Mouse (Mus musculus) left cerebral cortex, postnatal 10 days (tissue): ENCODE measurements around the gene Nudcd3. TPM values are rescaled to one million over a fixed set of nuclear protein-coding genes. Genes with fewer than 3 reads are reported as not detected.

ENCODE experiments used
- DNase-seq, 2 experiments: peaks; one replicate each; pipeline ENCODE4 v3.0.0; 2021 to 2022; ENCODE audit warnings: low spot score in 2 of 2, mixed read lengths in 1 of 2; ENCODE audit errors: extremely low spot score in 1 of 2
- intact Hi-C: fragments of 180-260 bp; cut with DNase I; formaldehyde crosslinking; loops from one replicate; pipeline ENCODE4 v1.15.1; 2025
- total RNA-seq, 2 experiments: library from RNA; stranded (reverse); gene quantifications; 2 replicates each; pipeline ENCODE4 v1.2.3; 2021

The Nudcd3 gene
- total RNA-seq, 2 experiments from 2014 or later = 125 to 131 TPM

- DNase-seq = peak; percentile 65 to 66
- intact Hi-C loops = no loop called here
Measured at GRCm38 (mm10) chr11:6075618-6076066, 124.6 kb downstream of the Nudcd3 start.

GRCm38 (mm10) chr11:6068181-6068957, 131.8 kb downstream of the Nudcd3 start:
- intact Hi-C loops = loop anchor here (5.0 kb wide), 1 partner anchor 49 kb away; no protein-coding TSS in a partner anchor
- no peak for DNase-seq

- intact Hi-C loops = loop anchor here (5.0 kb wide), 1 partner anchor 50 kb away; no protein-coding TSS in a partner anchor
- no peak for DNase-seq
Measured at GRCm38 (mm10) chr11:6067160-6067559, 133.1 kb downstream of the Nudcd3 start.

- no peak for DNase-seq
Measured at GRCm38 (mm10) chr11:6066176-6066575, 134.0 kb downstream of the Nudcd3 start, which contains the start of gene Camk2b. TSS of gene Camk2b (minus strand) at chr11:6066362.

GRCm38 (mm10) chr11:6065551-6066121, 134.6 kb downstream of the Nudcd3 start:
- intact Hi-C loops = loop anchor here (5.0 kb wide), 1 partner anchor 52 kb away; no protein-coding TSS in a partner anchor

More at GRCm38 (mm10) chr11:6066176-6066575, 134.0 kb downstream of the Nudcd3 start, which contains the start of gene Camk2b:
- intact Hi-C loops = loop anchor here (5.0 kb wide), 1 partner anchor 51 kb away; no protein-coding TSS in a partner anchor

DNA sequence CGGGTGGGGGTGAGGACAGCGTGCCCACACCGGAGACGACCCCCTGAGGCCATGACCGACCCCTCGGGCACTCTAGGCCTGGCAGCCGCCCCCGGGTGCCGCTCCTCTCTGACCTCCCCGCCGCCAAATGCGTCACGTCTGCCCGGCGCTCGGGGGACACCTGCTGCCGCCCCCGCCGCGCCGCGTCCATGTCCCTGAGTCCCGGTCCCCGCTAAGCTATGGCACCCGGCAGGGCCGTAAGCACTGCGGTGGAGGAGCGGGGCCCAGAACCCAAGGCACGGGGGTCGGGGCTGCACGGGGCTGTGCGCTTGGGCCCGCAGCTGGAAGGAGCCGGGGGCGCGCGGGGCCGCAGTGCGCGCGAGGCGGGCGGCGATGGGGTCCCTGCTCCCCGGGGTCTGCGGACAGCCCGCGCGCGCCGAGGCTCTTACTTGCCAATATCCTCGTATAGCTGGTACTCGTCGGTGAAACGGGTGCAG, 135.1 kb downstream of the Nudcd3 start:
- DNase-seq = peak in 1 of 2 experiments; percentile 67
- intact Hi-C loops = loop anchor here (5.0 kb wide), 1 partner anchor 52 kb away; no protein-coding TSS in a partner anchor

More at GRCm38 (mm10) chr11:6065551-6066121, 134.6 kb downstream of the Nudcd3 start:
- DNase-seq = peak in 1 of 2 experiments; percentile 84

DNA sequence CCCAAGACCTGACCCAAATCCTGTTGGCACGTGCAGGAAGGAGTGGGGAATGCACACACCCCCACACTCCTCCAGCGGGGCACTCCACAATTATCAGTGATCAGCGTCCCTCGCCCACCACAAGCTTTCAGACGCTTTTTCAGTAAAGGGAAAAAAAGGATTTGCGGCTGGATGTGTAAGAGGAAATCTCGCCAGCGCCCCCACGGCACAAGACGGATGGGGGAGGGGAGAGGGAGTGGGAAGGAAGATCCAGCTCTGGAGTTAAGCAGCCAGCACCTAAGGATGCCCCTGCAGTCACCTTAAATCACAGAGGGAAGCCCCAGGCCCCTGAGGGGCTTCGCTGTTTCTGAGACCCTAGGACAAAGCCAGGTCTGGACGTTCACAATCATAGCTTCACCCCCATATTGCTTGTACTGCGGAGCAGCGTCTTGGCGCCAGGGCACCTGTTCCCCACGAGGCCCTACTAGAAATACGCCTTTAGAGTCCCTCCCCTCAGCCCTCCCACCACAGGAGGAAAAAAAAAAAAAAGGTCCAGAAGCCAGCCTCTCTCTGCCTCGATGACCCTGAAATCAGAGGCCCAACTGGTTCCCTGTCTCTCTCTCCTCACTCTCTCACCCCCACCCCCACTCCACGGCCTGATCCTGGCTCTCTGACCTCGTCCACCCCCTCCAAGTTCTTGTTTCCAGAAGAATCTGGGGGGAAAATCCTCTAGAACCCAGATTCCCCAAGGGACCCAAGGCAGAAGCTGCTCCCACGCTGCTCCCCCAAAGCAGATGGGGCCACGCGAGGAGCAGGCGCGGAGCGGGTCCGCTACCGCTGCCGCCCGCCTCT, 135.8 kb downstream of the Nudcd3 start:
- intact Hi-C loops = loop anchor here (5.0 kb wide), 2 partner anchors 53 to 123 kb away; no protein-coding TSS in a partner anchor
- no peak for DNase-seq

GRCm38 (mm10) chr11:6063501-6064214, 136.6 kb downstream of the Nudcd3 start:
- intact Hi-C loops = loop anchor here (5.0 kb wide), 1 partner anchor 124 kb away; no protein-coding TSS in a partner anchor
- DNase-seq = no peak

GRCm38 (mm10) chr11:6063065-6063464, 137.2 kb downstream of the Nudcd3 start:
- intact Hi-C loops = loop anchor here (5.0 kb wide), 1 partner anchor 124 kb away; no protein-coding TSS in a partner anchor
- no peak for DNase-seq

DNA sequence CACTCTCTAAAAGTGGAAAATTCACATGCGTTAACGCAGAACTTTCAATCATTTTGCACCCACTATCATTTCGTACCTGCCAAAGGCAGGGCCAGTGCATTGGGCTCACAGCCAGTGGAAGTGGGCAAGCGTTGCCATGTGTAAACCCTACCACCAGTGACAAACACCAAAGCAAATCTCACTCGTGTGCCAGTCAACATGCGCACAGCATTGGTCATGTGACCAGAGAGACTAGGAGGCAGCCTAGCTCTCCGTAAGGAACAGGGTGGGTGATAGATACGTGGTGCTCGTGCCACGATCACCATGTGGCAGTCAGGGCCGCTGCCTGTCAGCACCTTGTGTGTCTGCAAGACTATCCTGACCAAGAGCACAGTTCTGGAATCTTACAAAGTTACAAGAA, 137.9 kb downstream of the Nudcd3 start:
- intact Hi-C loops = loop anchor here (5.0 kb wide), 1 partner anchor 125 kb away; no protein-coding TSS in a partner anchor

DNA sequence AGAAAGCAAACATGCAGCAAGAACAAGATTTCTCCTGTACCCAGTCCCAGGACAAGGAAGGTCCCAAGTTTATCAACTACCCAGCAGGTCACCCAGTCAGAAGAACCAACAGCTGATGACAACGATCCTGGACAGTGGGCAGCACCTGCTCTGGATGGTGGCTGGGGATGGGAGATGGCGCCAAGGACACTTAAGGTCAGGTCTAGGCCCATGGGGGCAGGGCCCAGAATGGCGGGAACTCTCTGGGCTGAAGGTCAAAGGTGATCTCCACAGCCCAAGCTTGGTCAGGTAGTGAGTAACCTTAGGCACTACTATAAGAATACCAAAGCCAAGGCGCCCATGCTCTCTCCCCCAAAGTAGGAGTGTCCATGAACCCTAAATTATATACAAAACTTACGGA, 138.3 kb downstream of the Nudcd3 start:
- intact Hi-C loops = loop anchor here (5.0 kb wide), 1 partner anchor 125 kb away; no protein-coding TSS in a partner anchor
- DNase-seq = no peak

More for the DNA sequence above, 137.9 kb downstream of the Nudcd3 start:
- DNase-seq = no peak

DNA sequence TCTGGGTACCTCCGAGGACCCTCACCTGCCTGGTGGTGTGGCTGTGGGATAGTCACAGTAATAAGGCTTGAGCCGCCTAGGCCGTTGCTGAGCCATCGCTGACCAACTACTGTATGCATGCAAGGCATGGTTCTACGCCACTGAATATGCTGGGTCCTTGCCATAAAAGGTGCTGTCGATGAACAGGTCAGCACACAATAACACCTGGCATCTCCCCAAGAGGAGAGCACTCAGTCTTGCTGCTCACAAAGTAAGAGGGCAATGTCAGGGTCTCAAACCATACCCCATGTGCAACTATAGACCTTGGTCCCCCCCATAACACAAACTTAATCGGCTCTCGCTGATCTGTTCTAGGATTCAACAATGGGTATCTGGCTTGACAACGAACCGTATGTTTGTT, 141.1 kb downstream of the Nudcd3 start:
- intact Hi-C loops = no loop called here
- no peak for DNase-seq

Other genes starting within 250 kb of the Nudcd3 start
- 100 to 1,000 TPM; 130 to 133 TPM for gene Ykt6, start 244.7 kb downstream of the Nudcd3 start, total RNA-seq
- 100 to 1,000 TPM; 768 to 793 TPM for gene Camk2b, start 134.1 kb downstream of the Nudcd3 start, total RNA-seq
- gene A730071L15Rik, start 386 bp downstream of the Nudcd3 start, total RNA-seq = not detected
- under 1 TPM; 0.41 to 0.49 TPM for gene Npc1l1, start 29.7 kb upstream of the Nudcd3 start, total RNA-seq
- 10 to 100 TPM; 44.6 to 51.0 TPM for gene Ddx56, start 67.4 kb upstream of the Nudcd3 start, total RNA-seq
- gene Tmed4, start 74.5 kb upstream of the Nudcd3 start, total RNA-seq = 10 to 100 TPM; 65.8 to 66.0 TPM
- 100 to 1,000 TPM; 230 to 235 TPM for gene Ogdh, start 91.2 kb upstream of the Nudcd3 start, total RNA-seq
- gene Zmiz2, start 188.7 kb upstream of the Nudcd3 start, total RNA-seq = 100 to 1,000 TPM; 199 to 203 TPM
- 1,000 to 10,000 TPM; 2,299 to 2,355 TPM for gene Ppia, start 215.0 kb upstream of the Nudcd3 start, total RNA-seq
- 10 to 100 TPM; 26.6 to 28.9 TPM for gene H2afv, start 244.0 kb upstream of the Nudcd3 start, total RNA-seq